Mouse (Mus musculus): ENCODE data around the gene Slc39a11. TPM values are rescaled to one million over a fixed set of nuclear protein-coding genes. Genes with fewer than 3 reads are reported as not detected.

Gene Slc39a11
- polyA plus RNA-seq, 1 experiment from 2014 or later: 15.7 TPM

DNA sequence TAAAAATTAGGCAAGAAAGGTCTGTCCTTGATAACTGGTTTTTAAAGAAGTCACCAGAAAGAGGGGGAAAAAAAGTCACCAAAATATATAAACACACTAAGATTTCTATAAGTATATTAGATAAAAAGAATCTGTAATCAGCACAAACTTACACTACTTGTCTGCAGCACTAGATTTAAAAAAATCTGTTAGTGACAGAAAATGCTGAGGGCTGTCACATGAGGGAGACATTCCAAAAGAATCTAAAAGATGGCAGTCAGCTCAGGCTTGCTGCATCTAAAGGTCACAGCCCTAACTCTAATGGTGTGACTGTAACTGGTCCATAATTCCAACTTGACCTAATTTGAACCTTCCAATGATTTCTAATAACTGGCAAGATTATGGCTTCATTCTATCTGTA is 32.1 kb upstream of the Slc39a11 start:
- DNase-seq (ENCODE audit: low spot score): no peak
- Histone ChIP-seq H3K36me3 (peaks cover 14% of the 10 kb centered on the region), H3K27ac (no peak overlapping the region), H3K4me3 (peak overlapping the region; percentile 64; the same call in 1 of the 2 replicates), H3K27me3 (ENCODE audit: low read depth, poor library complexity, severe bottlenecking) (no peaks in the 10 kb centered on the region), H3K9me3 (replicated peaks) (no peaks in the 10 kb centered on the region), H3K4me1 (peaks cover 33% of the 10 kb centered on the region)

DNA sequence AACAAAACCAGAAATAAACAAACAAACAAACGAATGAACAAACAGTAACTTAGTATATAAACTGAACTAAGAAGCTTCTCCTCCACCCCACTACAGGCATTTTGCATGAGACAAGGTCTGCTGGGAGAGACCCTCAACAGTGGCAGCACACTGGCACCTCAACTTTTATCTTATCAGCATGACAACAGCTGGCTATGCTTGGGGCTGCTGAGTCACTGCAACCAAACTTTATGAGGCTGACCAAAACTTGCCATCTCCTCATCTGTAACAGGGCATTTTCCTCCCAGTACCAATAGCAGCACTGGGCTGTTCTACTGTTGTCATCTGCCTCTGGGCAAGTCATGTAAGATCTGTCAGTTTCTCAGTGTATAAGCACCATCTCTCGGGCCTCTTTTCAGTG is 31.1 kb upstream of the Slc39a11 start:
- peaks cover 28% of the 10 kb centered on the region for H3K4me1 ChIP-seq
- no peaks in the 10 kb centered on the region for H3K27me3 ChIP-seq (ENCODE audit: low read depth, poor library complexity, severe bottlenecking)
- WGBS: 85% methylated on average over 2 of the region's 2 CpGs
- no peaks in the 10 kb centered on the region for H3K9me3 ChIP-seq (replicated peaks)
- no peak overlapping the region for H3K4me3 ChIP-seq
- H3K36me3 ChIP-seq: peaks cover 18% of the 10 kb centered on the region
- DNase-seq (ENCODE audit: low spot score): no peak
- no peak overlapping the region for H3K27ac ChIP-seq

DNA sequence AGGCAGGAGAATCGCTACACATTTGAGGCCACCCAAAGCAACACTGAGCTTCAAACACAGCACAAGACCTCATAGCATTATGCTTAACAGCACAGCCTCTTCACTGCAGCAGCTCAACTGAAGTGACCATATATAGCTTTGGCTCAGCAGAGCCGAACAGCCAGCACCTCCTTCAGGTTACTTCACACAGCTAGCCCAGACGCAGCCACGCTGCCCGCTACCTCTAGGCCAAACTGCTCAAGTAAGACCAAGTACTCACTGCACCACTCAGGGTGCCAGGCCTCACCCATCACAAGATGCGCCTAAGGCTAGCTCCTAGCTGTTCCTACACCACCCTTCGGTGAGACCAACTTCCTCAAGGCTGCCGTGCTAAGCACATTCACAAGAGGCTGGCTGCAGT is 28.5 kb upstream of the Slc39a11 start:
- H3K4me3 ChIP-seq: no peak overlapping the region
- H3K27ac ChIP-seq: no peak overlapping the region
- no peaks in the 10 kb centered on the region for H3K27me3 ChIP-seq (ENCODE audit: low read depth, poor library complexity, severe bottlenecking)
- H3K4me1 ChIP-seq: peaks cover 17% of the 10 kb centered on the region
- peaks cover 44% of the 10 kb centered on the region for H3K36me3 ChIP-seq
- no peaks in the 10 kb centered on the region for H3K9me3 ChIP-seq (replicated peaks)
- DNase-seq (ENCODE audit: low spot score): no peak
- 85% methylated on average over 8 of the region's 8 CpGs for WGBS

DNA sequence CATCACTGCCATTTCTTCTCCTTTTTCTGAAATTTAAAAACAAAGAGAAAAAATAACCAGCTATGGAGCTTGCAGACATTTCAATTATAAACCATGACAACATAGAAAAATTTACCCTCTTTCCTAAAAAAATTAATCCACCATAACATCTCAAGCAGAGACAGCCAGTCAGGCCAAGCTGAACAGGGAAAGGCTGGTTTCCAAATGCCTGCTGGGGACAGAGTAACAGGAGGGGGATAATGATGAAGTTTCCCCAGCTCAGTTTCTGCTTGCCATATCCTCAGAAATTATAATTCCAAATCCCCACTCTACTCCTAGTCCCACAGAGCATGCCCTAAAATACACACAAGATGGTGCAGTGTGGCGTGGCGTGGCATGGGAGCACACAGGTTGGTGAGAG is 27.5 kb upstream of the Slc39a11 start:
- Histone ChIP-seq H3K9me3 (replicated peaks) (no peaks in the 10 kb centered on the region), H3K27ac (no peak overlapping the region), H3K4me3 (no peak overlapping the region), H3K4me1 (peaks cover 8% of the 10 kb centered on the region), H3K27me3 (ENCODE audit: low read depth, poor library complexity, severe bottlenecking) (no peaks in the 10 kb centered on the region), H3K36me3 (peaks cover 54% of the 10 kb centered on the region)
- DNase-seq (ENCODE audit: low spot score): no peak
- WGBS: 97% methylated on average over 2 of the region's 2 CpGs

DNA sequence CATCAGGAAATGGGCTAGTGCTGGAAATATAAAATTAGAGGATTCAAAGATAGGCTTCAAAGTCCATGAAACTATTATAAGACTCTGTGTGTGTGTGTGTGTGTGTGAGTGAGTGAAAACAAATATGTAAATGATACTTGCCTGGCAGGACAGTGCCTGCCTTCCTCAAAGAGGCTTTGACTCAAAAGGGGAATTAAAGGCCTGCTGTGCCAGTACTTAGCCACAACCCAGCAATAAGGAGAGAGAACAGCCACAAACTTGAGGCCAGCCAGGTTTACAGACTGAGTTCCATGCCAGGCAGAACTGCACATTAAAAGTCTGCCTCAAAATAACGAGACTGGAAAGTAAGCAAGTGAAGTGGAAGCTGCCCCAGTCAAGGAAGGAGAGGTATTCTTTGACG is 27.0 kb upstream of the Slc39a11 start:
- no peaks in the 10 kb centered on the region for H3K9me3 ChIP-seq (replicated peaks)
- peaks cover 4% of the 10 kb centered on the region; the same call in 1 of the 2 replicates for H3K4me1 ChIP-seq
- peaks cover 59% of the 10 kb centered on the region for H3K36me3 ChIP-seq
- WGBS: 87% methylated on average over 2 of the region's 2 CpGs
- no peaks in the 10 kb centered on the region for H3K27me3 ChIP-seq (ENCODE audit: low read depth, poor library complexity, severe bottlenecking)
- DNase-seq (ENCODE audit: low spot score): no peak
- no peak overlapping the region for H3K4me3 ChIP-seq
- no peak overlapping the region for H3K27ac ChIP-seq

DNA sequence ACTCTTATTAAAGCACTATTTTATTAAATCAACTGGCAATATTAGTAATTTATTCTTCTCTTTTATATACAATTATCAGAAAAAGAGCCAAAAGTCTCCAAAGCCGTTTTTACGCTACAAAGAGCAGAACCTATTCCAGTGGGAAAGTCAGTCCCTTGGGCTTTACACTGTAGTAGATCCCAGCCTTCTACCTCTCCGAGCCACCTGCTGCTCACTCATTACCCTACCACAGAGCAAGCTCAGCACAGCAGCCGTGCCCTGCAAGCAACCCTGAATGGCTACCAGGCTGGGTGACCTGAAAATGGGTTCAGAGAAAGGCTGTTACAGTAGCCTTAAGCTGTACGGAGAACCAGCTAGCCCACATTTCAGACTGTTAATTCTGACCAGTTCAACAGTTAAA is 24.7 kb upstream of the Slc39a11 start:
- Histone ChIP-seq H3K27me3 (ENCODE audit: low read depth, poor library complexity, severe bottlenecking) (no peaks in the 10 kb centered on the region), H3K4me3 (no peak overlapping the region), H3K9me3 (replicated peaks) (no peaks in the 10 kb centered on the region), H3K36me3 (peaks cover 80% of the 10 kb centered on the region), H3K4me1 (no peaks in the 10 kb centered on the region; the same call in 1 of the 2 replicates), H3K27ac (no peak overlapping the region)
- 94% methylated on average over 5 of the region's 5 CpGs for WGBS
- no peak for DNase-seq (ENCODE audit: low spot score)

DNA sequence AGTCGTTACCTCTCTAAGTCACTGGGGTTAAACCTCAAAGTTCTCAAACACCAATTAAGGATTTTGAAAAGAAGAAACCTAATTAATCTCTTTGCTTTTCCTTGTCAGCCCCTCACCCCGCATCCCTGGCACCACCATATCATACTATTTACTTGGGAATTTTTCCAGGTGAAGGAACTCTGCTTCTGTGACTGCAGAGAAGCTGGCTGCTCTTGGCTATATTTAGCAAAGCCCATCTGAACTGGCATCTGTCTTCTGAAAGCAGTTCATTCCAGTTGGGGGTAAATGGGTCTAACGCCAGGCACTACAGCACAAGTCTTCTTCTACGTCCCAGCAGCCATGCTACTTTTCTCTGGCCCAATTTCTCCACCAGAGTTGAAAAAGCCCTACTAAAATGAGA is 23.7 kb upstream of the Slc39a11 start:
- Histone ChIP-seq H3K9me3 (replicated peaks) (no peaks in the 10 kb centered on the region), H3K4me1 (no peaks in the 10 kb centered on the region), H3K27me3 (ENCODE audit: low read depth, poor library complexity, severe bottlenecking) (no peaks in the 10 kb centered on the region), H3K4me3 (no peak overlapping the region), H3K36me3 (peaks cover 90% of the 10 kb centered on the region), H3K27ac (no peak overlapping the region)
- DNase-seq (ENCODE audit: low spot score): no peak
- 95% methylated on average over 4 of the region's 4 CpGs for WGBS

DNA sequence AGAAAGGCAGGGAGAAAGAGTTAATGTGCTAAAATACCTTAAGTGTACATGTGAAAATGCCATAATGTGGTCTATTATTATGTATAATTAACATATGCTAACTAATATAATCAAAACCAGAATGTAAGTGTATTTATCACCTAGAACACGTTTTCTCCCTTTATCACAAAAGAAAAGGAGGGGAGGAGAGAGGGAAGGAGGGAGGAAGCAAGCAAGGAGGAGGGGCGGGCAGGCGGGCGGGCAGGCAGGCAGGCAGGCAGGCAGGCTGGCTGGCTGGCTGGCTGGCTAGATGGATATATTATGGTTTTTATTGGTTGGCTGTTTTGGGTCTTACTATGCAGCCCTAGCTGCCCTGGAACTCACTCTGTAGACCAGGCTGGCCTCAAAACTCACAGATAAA is 19.8 kb upstream of the Slc39a11 start:
- 86% methylated on average over 4 of the region's 4 CpGs for WGBS
- H3K4me3 ChIP-seq: no peak overlapping the region
- no peak for DNase-seq (ENCODE audit: low spot score)
- peaks cover 7% of the 10 kb centered on the region for H3K4me1 ChIP-seq
- H3K9me3 ChIP-seq (replicated peaks): no peaks in the 10 kb centered on the region
- no peaks in the 10 kb centered on the region for H3K27me3 ChIP-seq (ENCODE audit: low read depth, poor library complexity, severe bottlenecking)
- no peak overlapping the region for H3K27ac ChIP-seq
- peaks cover 85% of the 10 kb centered on the region for H3K36me3 ChIP-seq

DNA sequence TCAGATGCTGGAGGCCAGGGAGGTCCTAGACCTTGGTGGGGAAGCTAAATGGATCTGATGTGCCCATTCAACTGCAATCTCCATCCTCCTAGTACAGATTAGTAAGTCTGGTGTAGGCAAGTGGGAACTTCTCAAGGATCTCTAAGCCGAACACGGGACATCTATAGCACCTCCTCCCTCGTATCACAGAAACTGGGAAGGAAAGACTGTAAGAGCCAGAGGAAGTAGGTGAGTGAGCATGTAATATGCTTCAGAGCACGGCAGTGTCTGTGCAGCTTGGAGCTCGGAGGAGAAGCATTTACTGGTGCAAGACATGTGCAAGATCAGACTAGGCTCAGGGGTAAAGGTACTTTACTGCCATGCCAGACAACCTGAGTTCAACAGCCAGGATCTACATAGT is 19.0 kb upstream of the Slc39a11 start:
- no peaks in the 10 kb centered on the region for H3K27me3 ChIP-seq (ENCODE audit: low read depth, poor library complexity, severe bottlenecking)

DNA sequence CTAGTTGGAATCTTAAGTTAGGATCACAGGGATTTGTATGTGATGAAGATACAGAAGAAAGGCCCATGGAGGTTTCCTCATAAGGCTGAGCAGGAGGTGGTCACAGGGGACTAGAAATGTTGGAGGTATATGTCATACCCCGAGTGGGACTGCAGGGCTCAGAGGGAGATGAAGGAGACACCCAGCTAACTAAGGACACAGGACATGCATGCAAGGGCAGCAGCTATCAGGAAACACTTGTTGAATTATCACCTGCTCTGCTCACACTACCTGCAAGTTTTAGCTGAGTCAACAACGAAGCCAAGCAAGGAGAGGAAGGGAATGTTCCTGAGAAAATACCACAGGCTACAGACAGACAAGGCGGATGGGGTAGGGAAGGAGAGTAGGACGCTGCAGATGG is 17.8 kb upstream of the Slc39a11 start:
- H3K4me3 ChIP-seq: no peak overlapping the region
- H3K36me3 ChIP-seq: peaks cover 85% of the 10 kb centered on the region
- no peaks in the 10 kb centered on the region for H3K27me3 ChIP-seq (ENCODE audit: low read depth, poor library complexity, severe bottlenecking)
- no peak overlapping the region for H3K27ac ChIP-seq
- H3K9me3 ChIP-seq (replicated peaks): no peaks in the 10 kb centered on the region
- DNase-seq (ENCODE audit: low spot score): no peak
- 86% methylated on average over 4 of the region's 4 CpGs for WGBS
- H3K4me1 ChIP-seq: peaks cover 7% of the 10 kb centered on the region

More for the DNA sequence above, 19.0 kb upstream of the Slc39a11 start:
- H3K9me3 ChIP-seq (replicated peaks): no peaks in the 10 kb centered on the region
- no peak for DNase-seq (ENCODE audit: low spot score)
- no peak overlapping the region for H3K4me3 ChIP-seq
- no peak overlapping the region for H3K27ac ChIP-seq
- peaks cover 85% of the 10 kb centered on the region for H3K36me3 ChIP-seq
- peaks cover 7% of the 10 kb centered on the region for H3K4me1 ChIP-seq
- WGBS: 95% methylated on average over 5 of the region's 5 CpGs

DNA sequence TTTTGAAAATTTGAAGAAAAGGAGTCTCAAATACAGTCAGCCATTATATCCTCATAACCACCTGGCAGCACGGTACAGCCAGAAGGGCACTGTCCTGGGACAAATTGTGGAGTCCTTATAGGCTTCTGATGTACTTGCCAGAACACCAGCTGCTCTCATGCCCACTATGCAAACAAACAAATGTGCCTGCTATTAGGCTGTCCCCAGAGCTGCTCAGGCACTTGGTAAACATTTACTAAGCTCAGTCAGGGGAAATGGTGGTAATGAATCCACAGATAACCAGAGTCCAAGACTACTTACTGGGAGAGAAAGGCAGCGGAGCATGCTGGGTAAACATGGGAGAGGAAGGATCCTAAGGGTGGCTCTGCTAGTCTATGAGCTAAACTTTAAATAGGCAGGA is 17.2 kb upstream of the Slc39a11 start:
- H3K27ac ChIP-seq: no peak overlapping the region
- peaks cover 7% of the 10 kb centered on the region for H3K4me1 ChIP-seq
- 78% methylated on average over 2 of the region's 2 CpGs for WGBS

DNA sequence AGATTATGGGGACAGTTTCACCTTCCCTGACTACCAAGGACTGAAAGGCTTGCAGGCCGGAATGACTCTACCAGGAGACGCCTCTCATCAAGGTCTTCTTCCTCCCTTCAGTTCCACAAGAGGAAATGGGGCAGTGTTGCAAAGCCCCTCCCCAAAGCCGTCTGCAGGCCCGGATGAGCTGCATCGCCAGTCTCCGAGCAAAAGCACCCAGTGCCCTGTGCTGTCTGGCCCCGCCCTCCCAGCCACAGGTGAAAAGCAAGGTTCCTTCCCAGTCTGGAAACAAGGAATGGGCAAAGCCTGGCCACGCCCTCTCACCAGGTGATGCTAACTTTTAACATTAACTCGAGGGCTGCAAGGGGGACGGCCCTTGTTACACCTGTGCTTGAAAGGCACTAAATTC is 16.8 kb upstream of the Slc39a11 start:
- no peak overlapping the region for H3K27ac ChIP-seq
- no peaks in the 10 kb centered on the region for H3K9me3 ChIP-seq (replicated peaks)
- peaks cover 85% of the 10 kb centered on the region for H3K36me3 ChIP-seq
- peaks cover 7% of the 10 kb centered on the region for H3K4me1 ChIP-seq
- DNase-seq (ENCODE audit: low spot score): no peak
- 54% methylated on average over 10 of the region's 10 CpGs for WGBS
- no peaks in the 10 kb centered on the region for H3K27me3 ChIP-seq (ENCODE audit: low read depth, poor library complexity, severe bottlenecking)
- H3K4me3 ChIP-seq: no peak overlapping the region

More for the DNA sequence above, 17.2 kb upstream of the Slc39a11 start:
- DNase-seq (ENCODE audit: low spot score): no peak
- no peak overlapping the region for H3K4me3 ChIP-seq
- H3K36me3 ChIP-seq: peaks cover 85% of the 10 kb centered on the region
- H3K9me3 ChIP-seq (replicated peaks): no peaks in the 10 kb centered on the region
- no peaks in the 10 kb centered on the region for H3K27me3 ChIP-seq (ENCODE audit: low read depth, poor library complexity, severe bottlenecking)

DNA sequence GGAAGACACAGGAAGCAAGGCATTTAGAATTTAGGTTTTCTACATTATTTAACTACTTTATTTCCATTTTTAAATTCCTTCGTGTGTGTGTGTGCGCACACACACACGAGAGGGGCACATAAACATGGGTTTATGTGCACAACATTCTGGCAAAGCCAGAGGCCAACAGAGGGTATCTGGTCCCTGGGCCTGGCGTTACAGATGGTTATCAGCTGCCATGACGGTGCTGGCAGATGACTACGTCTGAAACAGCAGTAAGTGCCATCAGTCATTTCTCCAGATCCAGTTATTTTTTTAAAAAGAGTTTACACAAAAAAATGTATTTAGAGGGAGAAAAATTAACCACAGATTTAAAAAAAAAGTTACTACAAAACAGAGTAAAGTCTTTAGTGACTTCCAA is 16.3 kb upstream of the Slc39a11 start:
- WGBS: 77% methylated on average over 6 of the region's 6 CpGs

DNA sequence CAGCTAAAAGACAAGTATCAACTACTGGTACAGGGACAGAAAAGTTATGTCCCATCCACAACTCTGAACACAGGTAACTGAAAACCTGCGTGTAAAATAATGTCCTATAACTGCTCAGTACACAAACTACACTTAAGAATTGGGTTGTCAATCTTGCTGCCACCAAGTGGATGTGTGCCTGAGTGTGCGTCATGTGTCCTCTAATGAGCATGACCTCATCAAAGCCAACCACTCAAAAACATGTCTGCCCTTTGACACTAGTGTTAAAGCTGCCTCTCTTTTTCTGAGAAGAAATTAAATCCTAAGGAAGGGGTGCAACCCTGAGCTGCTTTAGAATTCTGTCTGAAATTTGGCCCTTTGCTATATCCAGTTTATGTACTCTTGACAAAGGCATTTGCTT is 14.4 kb upstream of the Slc39a11 start:
- no peak for DNase-seq (ENCODE audit: low spot score)
- Histone ChIP-seq H3K27ac (no peak overlapping the region), H3K36me3 (peaks cover 86% of the 10 kb centered on the region), H3K4me3 (no peak overlapping the region), H3K4me1 (peaks cover 9% of the 10 kb centered on the region), H3K9me3 (replicated peaks) (no peaks in the 10 kb centered on the region), H3K27me3 (ENCODE audit: low read depth, poor library complexity, severe bottlenecking) (no peaks in the 10 kb centered on the region)
- WGBS: 79% methylated on average over 2 of the region's 2 CpGs

More for the DNA sequence above, 16.3 kb upstream of the Slc39a11 start:
- Histone ChIP-seq H3K9me3 (replicated peaks) (no peaks in the 10 kb centered on the region), H3K4me1 (peaks cover 7% of the 10 kb centered on the region), H3K27ac (no peak overlapping the region), H3K4me3 (no peak overlapping the region), H3K36me3 (peaks cover 85% of the 10 kb centered on the region), H3K27me3 (ENCODE audit: low read depth, poor library complexity, severe bottlenecking) (no peaks in the 10 kb centered on the region)
- DNase-seq (ENCODE audit: low spot score): no peak

Measured in limb, embryonic 10.5 days (tissue).